Mouse (Mus musculus): ENCODE measurements around the gene Fggy. TPM values are rescaled to one million over a fixed set of nuclear protein-coding genes. Genes with fewer than 3 reads are reported as not detected.

Fggy gene
- total RNA-seq, 2 experiments from 2014 or later = 14.9 to 16.2 TPM

DNA sequence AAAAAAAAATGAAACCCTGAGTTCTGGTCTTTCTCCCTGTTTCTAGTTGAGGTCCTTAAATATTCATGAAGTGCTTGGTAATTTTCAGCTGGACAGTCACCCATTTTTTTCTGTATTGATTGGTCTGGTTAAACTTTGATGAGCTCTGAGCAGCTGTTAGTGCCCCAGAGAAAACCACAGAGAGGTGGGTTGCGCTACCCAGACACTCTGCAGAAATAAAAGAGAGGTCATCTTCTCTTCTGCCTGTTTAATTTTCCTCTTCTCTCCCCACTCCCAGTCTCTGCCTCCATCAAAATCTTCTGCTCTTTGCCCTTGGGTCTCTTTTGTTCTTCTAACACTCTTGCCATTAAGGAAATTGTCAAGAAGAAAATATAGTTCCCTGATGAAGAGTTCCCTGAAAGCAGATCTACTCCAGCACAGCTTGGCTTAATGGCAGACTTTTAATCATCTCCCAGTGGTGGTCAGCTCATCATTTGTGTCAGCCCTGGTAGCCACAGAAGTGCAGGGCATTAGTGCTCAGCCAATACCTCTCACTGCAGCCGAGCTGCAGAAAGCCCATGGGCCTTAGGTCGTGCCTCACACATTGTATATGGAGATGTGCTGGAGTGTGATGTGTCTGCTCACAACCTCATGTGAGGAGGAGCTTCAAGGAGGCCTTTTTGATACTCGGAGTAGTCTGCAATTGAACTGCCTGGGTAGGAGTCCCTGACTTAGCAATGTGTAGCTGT lies 29.1 kb downstream of the Fggy start:
- intact Hi-C loops (cut with DNase I) = no loop called here
- DNase-seq (ENCODE audit: low spot score in 2 of 2) = no peak

- intact Hi-C loops (cut with DNase I) = no loop called here
Observed at GRCm38 (mm10) chr4:95588722-95589283, 31.5 kb downstream of the Fggy start.

DNA sequence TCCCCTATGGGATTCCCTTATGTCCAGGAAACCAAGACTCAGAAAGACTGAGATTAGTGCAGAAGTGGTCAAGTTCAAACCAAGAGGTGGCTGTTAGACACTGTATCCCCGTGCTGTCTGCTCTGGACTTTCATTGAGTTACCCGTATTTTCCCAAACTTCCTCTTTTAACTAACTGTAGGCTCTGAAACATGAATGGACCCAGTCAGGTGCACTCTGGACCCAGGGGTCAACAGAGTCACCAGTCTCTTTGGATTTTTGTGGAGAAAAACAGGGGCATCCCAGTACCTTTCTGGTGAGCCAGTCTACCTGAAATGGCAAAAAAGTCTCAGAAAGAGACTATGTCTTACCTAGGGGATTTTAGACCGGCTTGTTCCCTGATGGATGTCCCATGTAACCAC lies 33.6 kb downstream of the Fggy start:
- intact Hi-C loops (cut with DNase I) = no loop called here
- no peak for DNase-seq (ENCODE audit: low spot score in 2 of 2)

More at GRCm38 (mm10) chr4:95588722-95589283, 31.5 kb downstream of the Fggy start:
- DNase-seq (ENCODE audit: low spot score in 2 of 2) = peak; percentile 40 to 85

GRCm38 (mm10) chr4:95597208-95597607 lies 39.9 kb downstream of the Fggy start:
- intact Hi-C loops (cut with DNase I) = no loop called here
- DNase-seq (ENCODE audit: low spot score in 2 of 2) = no peak

GRCm38 (mm10) chr4:95601776-95602175 lies 44.5 kb downstream of the Fggy start:
- DNase-seq (ENCODE audit: low spot score in 2 of 2) = no peak
- intact Hi-C loops (cut with DNase I) = no loop called here

- intact Hi-C loops (cut with DNase I) = no loop called here
- DNase-seq (ENCODE audit: low spot score in 2 of 2) = no peak
Observed at GRCm38 (mm10) chr4:95603254-95603653, 45.9 kb downstream of the Fggy start.

- DNase-seq (ENCODE audit: low spot score in 2 of 2) = no peak
- intact Hi-C loops (cut with DNase I) = no loop called here
Observed at GRCm38 (mm10) chr4:95610663-95611062, 53.4 kb downstream of the Fggy start.

DNA sequence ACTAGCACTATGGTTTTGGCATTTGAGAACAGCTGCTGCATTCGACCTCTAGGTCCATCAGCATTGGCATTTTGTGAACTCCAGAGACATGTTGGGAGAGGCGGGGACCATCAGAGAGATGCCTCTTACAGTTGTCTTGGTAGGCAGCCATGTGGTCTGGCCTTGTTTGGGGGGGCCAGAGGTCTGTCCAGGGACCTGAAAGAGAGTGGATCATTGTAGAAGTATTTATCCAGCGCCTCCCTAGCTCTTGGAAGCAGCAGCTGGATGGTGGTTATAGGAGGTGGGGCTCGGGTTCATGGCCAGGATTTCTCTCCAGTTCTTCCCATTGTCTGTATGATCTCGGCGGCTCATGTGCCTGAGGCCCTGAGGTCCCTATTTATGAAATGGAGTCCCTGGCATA lies 54.1 kb downstream of the Fggy start:
- DNase-seq (ENCODE audit: low spot score in 2 of 2) = no peak
- intact Hi-C loops (cut with DNase I) = no loop called here

DNA sequence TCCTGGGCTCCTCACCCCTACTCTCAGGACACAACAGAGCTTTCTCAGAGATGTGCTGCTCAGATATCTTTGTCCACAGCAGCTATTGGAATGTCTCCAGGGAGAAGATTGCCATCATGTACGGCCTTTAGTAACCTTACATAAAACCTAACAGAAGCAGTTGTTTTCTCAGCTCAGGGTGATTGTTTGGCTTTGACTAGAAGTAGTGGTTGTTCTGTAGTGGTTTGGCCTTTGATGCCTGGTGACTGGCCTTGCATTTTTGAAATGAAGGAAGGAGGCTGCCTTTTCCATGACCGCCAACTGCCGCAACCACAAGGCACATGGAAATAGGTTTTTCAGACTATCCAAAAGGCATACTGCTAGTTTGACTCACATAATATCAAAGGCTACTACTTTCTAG lies 63.7 kb downstream of the Fggy start:
- intact Hi-C loops (cut with DNase I) = no loop called here
- DNase-seq (ENCODE audit: low spot score in 2 of 2) = no peak

DNA sequence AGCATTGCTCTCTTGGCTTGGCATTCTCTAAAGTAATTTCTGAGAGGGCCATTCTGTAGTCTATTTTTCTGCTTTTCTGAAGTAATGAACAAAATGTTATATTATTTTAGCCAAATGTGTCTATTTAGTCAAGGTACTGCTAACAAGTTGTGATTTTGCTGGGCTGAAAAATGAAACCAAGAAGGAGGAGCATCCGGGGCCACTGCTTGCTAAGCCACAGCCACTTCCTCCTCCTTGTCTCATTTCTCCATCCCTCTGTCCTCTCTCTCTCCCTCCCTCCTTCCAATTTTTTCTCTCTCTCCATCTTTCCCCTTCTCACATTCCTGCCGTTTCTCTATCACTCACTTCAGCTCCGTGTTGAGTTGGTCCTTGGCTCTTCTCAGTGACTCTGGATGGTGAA lies 67.4 kb downstream of the Fggy start:
- no peak for DNase-seq (ENCODE audit: low spot score in 2 of 2)
- intact Hi-C loops (cut with DNase I) = no loop called here

DNA sequence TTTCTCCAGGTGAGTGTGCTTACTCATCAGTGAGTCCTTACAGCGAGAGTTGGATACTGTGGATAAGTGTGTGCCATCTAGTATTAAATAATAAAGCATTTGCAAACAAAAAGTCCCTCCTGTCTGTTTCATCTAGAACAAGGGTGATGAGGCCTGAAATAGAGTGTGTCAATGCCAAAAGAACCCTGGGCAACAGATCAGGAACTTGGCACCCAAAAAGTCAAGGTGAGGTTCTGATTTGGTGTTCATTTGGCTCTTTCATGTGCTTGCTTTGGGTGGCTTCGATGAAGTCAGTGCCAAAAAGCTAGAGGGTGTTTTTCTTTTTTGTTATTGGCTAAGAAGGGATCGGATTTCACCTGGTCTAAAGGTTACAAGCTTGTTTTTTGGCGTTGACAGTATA lies 68.3 kb downstream of the Fggy start:
- intact Hi-C loops (cut with DNase I) = no loop called here
- DNase-seq (ENCODE audit: low spot score in 2 of 2) = no peak

GRCm38 (mm10) chr4:95626186-95626585 lies 68.9 kb downstream of the Fggy start:
- intact Hi-C loops (cut with DNase I) = no loop called here

GRCm38 (mm10) chr4:95634903-95635302 lies 77.6 kb downstream of the Fggy start:
- intact Hi-C loops (cut with DNase I) = loop anchor here (5.0 kb wide), 1 partner anchor 583 kb away; the partner anchor contains the start of gene Jun
- no peak for DNase-seq (ENCODE audit: low spot score in 2 of 2)

More at GRCm38 (mm10) chr4:95626186-95626585, 68.9 kb downstream of the Fggy start:
- no peak for DNase-seq (ENCODE audit: low spot score in 2 of 2)

GRCm38 (mm10) chr4:95636937-95637749 lies 79.8 kb downstream of the Fggy start:
- intact Hi-C loops (cut with DNase I) = loop anchor here (5.0 kb wide), 1 partner anchor 585 kb away; the partner anchor contains the start of gene Jun
- peak; percentile 51 to 72 for DNase-seq (ENCODE audit: low spot score in 2 of 2)

- no peak for DNase-seq (ENCODE audit: low spot score in 2 of 2)
- intact Hi-C loops (cut with DNase I) = loop anchor here (5.0 kb wide), 1 partner anchor 586 kb away; the partner anchor contains the start of gene Jun
Observed at GRCm38 (mm10) chr4:95638063-95638462, 80.8 kb downstream of the Fggy start.

GRCm38 (mm10) chr4:95640831-95641230 lies 83.5 kb downstream of the Fggy start:
- intact Hi-C loops (cut with DNase I) = no loop called here
- peak in 1 of 2 experiments; percentile 21 for DNase-seq (ENCODE audit: low spot score in 2 of 2)

GRCm38 (mm10) chr4:95644048-95644447 lies 86.7 kb downstream of the Fggy start:
- DNase-seq (ENCODE audit: low spot score in 2 of 2) = no peak
- intact Hi-C loops (cut with DNase I) = no loop called here

GRCm38 (mm10) chr4:95648801-95649551 lies 91.7 kb downstream of the Fggy start:
- intact Hi-C loops (cut with DNase I) = no loop called here
- peak in 1 of 2 experiments; percentile 20 for DNase-seq (ENCODE audit: low spot score in 2 of 2)

GRCm38 (mm10) chr4:95649552-95649905 lies 92.2 kb downstream of the Fggy start:
- intact Hi-C loops (cut with DNase I) = no loop called here
- peak in 1 of 2 experiments; percentile 29 for DNase-seq (ENCODE audit: low spot score in 2 of 2)

DNA sequence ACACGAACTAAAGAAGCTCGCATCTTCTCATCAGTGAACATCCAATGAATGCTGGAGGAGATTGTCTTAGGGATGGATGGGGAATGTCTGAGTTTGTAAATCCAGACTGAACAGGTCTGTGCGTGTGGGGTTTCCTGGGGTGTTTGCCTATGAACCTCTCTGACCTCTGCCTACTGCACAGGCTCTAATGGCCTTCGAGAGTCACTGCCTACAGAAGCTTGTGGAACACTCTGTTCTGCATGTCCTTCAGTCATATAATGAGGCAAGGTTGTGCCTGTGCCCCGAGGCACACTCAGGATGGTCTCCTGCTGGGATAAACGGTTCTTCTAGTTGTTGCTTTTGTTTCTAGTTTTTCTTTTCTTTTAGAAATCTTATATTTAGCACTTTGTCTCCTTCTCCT lies 92.7 kb downstream of the Fggy start:
- intact Hi-C loops (cut with DNase I) = no loop called here
- DNase-seq (ENCODE audit: low spot score in 2 of 2) = no peak

Data from left cerebral cortex, postnatal 25 days (tissue).